Mouse (Mus musculus) ES-E14 (cell line): ENCODE data around the gene Cnot10. TPM values are rescaled to one million over a fixed set of nuclear protein-coding genes. Genes with fewer than 3 reads are reported as not detected.
"Not testable (repeated sequence)": the region's sequence is repeated elsewhere in the genome, so short reads cannot be mapped to it uniquely, and the experiment has no call there.

ENCODE experiments used
- DNase-seq: peaks from one replicate; pipeline ENCODE4 v3.0.0-alpha.2; 2013; ENCODE audit warnings: low read depth, low spot score
- H3K27ac ChIP-seq: 2 replicates; pipeline ENCODE4 v1.5.1; 2012; ENCODE audit warnings: low read depth, mild to moderate bottlenecking, low read length, moderate library complexity, mixed read lengths; ENCODE audit not compliant: poor library complexity, insufficient read depth, severe bottlenecking
- H3K36me3 ChIP-seq: 2 replicates; pipeline ENCODE4 v1.6.1; 2012; ENCODE audit warnings: mild to moderate bottlenecking, low read length, moderate library complexity, mixed read lengths; ENCODE audit not compliant: control insufficient read depth, poor library complexity, insufficient read depth, severe bottlenecking
- H3K4me1 ChIP-seq, 2 experiments: fragments of 150-350 bp in 1 of 2; sonication (generic) in 1 of 2; 2 replicates each; pipeline ENCODE4 v1.6.1; 2012; ENCODE audit warnings: low read length in 2 of 2, mild to moderate bottlenecking in 1 of 2, mixed read lengths in 1 of 2; ENCODE audit not compliant: control insufficient read depth in 2 of 2, insufficient read depth in 2 of 2, poor library complexity in 1 of 2
- H3K4me3 ChIP-seq, 2 experiments: fragments of 150-350 bp in 1 of 2; sonication (generic) in 1 of 2; 2 replicates each; pipeline ENCODE4 v1.5.1; 2012; ENCODE audit warnings: low read length in 2 of 2, low read depth in 1 of 2, mild to moderate bottlenecking in 1 of 2, mixed read lengths in 1 of 2; ENCODE audit not compliant: insufficient read depth in 1 of 2, poor library complexity in 1 of 2, severe bottlenecking in 1 of 2
- H3K9ac ChIP-seq: 2 replicates; pipeline ENCODE4 v1.6.1; 2012; ENCODE audit warnings: low read depth, mild to moderate bottlenecking, low read length, mixed read lengths; ENCODE audit not compliant: poor library complexity, insufficient read depth, severe bottlenecking
- H3K9me3 ChIP-seq: fragments of 150-350 bp; sonication (generic); 2 replicates; pipeline ENCODE4 v1.6.1; 2012; ENCODE audit warnings: low read depth, mild to moderate bottlenecking, low read length; ENCODE audit not compliant: control insufficient read depth, insufficient read depth
- CHD2 ChIP-seq: IDR thresholded peaks from 2 replicates; pipeline ENCODE4 v1.6.1; 2014; ENCODE audit warnings: mild to moderate bottlenecking, low read depth, low read length, inconsistent platforms
- HCFC1 ChIP-seq: IDR thresholded peaks from 2 replicates; pipeline ENCODE4 v1.6.1; 2012; ENCODE audit warnings: low read length, inconsistent platforms, borderline replicate concordance; ENCODE audit not compliant: insufficient read depth
- MAFK ChIP-seq: IDR thresholded peaks from 2 replicates; pipeline ENCODE4 v1.6.1; 2014; ENCODE audit warnings: mild to moderate bottlenecking, low read depth, low read length, inconsistent platforms; ENCODE audit not compliant: insufficient read depth
- ZC3H11A ChIP-seq: IDR thresholded peaks from 2 replicates; pipeline ENCODE4 v1.6.1; 2012; ENCODE audit warnings: low read depth, mild to moderate bottlenecking, inconsistent platforms, low read length, borderline replicate concordance
- ZNF384 ChIP-seq: IDR thresholded peaks from 2 replicates; pipeline ENCODE4 v1.6.1; 2012; ENCODE audit warnings: low read depth, low read length, inconsistent platforms
- in situ Hi-C, 2 experiments: fragments of 600-800 bp; cut with MboI; formaldehyde crosslinking; loops; one replicate each; pipeline ENCODE4 v1.15.1; 2025; ENCODE audit warnings: low sequenced_read_pairs in 2 of 2, inconsistent platforms in 1 of 2; ENCODE audit not compliant: unreplicated experiment in 2 of 2
- total RNA-seq: library from RNA; depleted of rRNA; stranded (reverse); fragments of 300-350 nt; gene quantifications from 2 replicates; pipeline ENCODE4 v1.2.3, GENCODE M21; 2012

The Cnot10 gene
- total RNA-seq, 1 experiment, result 73.0 TPM

GRCm38 (mm10) chr9:114649371-114649770 is 9.4 kb upstream of the Cnot10 start:
- TF ChIP-seq CHD2 (no peak), HCFC1 (no peak), ZNF384 (no peak), ZC3H11A (no peak), MAFK (no peak)
- no peak overlapping the region for H3K27ac ChIP-seq

DNA sequence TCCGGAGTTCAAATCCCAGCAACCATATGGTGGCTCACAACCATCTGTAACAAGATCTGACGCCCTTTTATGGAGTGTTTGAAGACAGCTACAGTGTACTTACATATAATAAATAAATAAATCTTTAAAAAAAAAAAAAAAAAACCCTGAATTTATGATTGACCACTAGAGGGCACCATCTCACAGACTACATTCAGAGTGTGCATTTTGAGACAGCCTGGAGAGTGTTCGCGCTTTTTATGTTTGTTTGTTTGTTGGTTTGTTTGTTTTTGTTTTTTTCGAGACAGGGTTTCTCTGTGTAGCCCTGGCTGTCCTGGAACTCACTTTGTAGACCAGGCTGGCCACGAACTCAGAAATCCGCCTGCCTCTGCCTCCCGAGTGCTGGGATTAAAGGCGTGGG is 8.5 kb upstream of the Cnot10 start:
- DNase-seq, H3K27ac ChIP-seq, H3K9ac ChIP-seq, H3K9me3 ChIP-seq, H3K36me3 ChIP-seq, in situ Hi-C loops, H3K4me3 ChIP-seq: not testable (repeated sequence)
- H3K4me1 ChIP-seq, result peaks cover 4 to 14% of the 10 kb centered on the region in 2 experiments; a peak in 1 of 4 replicates
- peak; percentile 96 for TF ChIP-seq ZNF384

More at GRCm38 (mm10) chr9:114649371-114649770, 9.4 kb upstream of the Cnot10 start:
- Histone ChIP-seq H3K36me3 (no peaks in the 10 kb centered on the region), H3K9me3 (no peaks in the 10 kb centered on the region), H3K4me3 (no peak overlapping the region), H3K4me1 (peaks cover 4 to 14% of the 10 kb centered on the region in 2 experiments; a peak in 1 of 4 replicates), H3K9ac (no peak overlapping the region)
- in situ Hi-C loops, result no loop called here
- DNase-seq, result no peak

DNA sequence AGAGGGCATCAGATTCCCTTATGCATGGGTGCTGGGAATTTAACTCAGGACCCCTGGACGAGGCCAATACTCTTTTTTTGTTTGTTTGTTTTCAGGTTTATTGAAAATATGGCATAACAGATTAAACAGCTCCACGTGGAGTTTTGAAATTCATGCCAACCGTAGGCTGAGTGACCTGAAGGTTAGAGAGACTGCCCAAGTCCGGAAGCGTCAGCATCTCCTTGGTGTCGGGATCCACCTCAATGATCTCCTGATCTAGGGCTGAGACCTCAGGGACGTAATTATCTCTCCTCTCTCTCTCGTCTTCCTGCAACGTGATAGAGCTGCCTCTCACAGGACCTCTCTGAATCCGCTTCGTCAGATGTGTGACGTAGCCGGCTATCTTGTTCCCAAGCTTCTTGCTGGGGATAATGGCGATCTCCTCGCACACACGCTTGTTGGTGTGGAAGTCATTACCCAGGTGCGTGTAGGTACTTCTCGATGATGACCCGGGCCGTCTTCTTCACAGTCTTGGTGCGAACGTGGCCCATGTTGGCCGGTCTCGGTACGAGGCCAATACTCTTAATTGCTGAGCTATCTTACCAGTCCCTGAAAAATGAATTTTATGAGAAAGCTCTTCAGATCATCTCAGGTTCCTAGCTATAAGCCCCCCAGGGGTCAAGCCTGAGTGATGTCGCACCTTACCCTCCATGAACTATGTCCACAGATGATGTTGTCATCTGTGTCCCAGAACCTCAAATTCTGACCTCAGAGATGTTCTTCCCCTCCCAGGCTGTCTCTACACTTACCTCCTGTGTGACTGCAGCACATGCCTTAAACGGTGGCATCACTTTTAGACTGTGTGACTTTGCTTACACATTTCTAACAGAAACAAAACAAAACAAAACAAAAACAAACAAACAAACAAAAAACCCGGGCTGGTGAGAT is 7.8 kb upstream of the Cnot10 start:
- Histone ChIP-seq H3K9me3 (no peaks in the 10 kb centered on the region), H3K9ac (no peak overlapping the region), H3K36me3 (no peaks in the 10 kb centered on the region), H3K4me3 (no peak overlapping the region), H3K4me1 (peaks cover 4 to 14% of the 10 kb centered on the region in 2 experiments; a peak in 1 of 4 replicates), H3K27ac (no peak overlapping the region)
- in situ Hi-C loops, result no loop called here
- TF ChIP-seq HCFC1 (no peak), CHD2 (no peak), ZC3H11A (no peak), ZNF384 (no peak), MAFK (no peak)
- no peak for DNase-seq

- peak overlapping the region; percentile 71 for H3K27ac ChIP-seq
- no peaks in the 10 kb centered on the region for H3K36me3 ChIP-seq
- H3K9ac ChIP-seq, result peak overlapping the region; percentile 34; the same call in 1 of the 2 replicates
- no peaks in the 10 kb centered on the region for H3K9me3 ChIP-seq
- DNase-seq, result no peak
- in situ Hi-C loops, result no loop called here
- TF ChIP-seq CHD2 (no peak), ZC3H11A (no peak), HCFC1 (no peak), MAFK (no peak), ZNF384 (no peak)
- no peak overlapping the region for H3K4me3 ChIP-seq
- H3K4me1 ChIP-seq, result peaks cover 4 to 14% of the 10 kb centered on the region in 2 experiments; a peak in 1 of 4 replicates
Observed at GRCm38 (mm10) chr9:114646556-114647505, 6.8 kb upstream of the Cnot10 start.
